Mouse (Mus musculus) liver, embryonic 13.5 days (tissue): ENCODE data around the gene Dock9. TPM values are rescaled to one million over a fixed set of nuclear protein-coding genes. Genes with fewer than 3 reads are reported as not detected.

Experiments used
- ATAC-seq: fragments of 200-750 bp; cut with Nextera tagmentation; 2 replicates; pipeline ENCODE4 v1.8.0; 2017; ENCODE audit warnings: low read depth, mild to moderate bottlenecking, moderate number of reproducible peaks, moderate library complexity
- DNase-seq: peaks from one replicate; pipeline ENCODE4 v3.0.0; 2022
- H3K27ac ChIP-seq: fragments of 300-500 bp; sonication (generic); 2 replicates; pipeline ENCODE4 v1.5.1; 2015; ENCODE audit warnings: moderate library complexity, mild to moderate bottlenecking, inconsistent platforms
- H3K27me3 ChIP-seq: fragments of 300-500 bp; sonication (generic); 2 replicates; pipeline ENCODE4 v1.6.1; 2015; ENCODE audit warnings: mild to moderate bottlenecking, inconsistent platforms
- H3K36me3 ChIP-seq: fragments of 300-500 bp; sonication (generic); 2 replicates; pipeline ENCODE4 v1.6.1; 2015; ENCODE audit warnings: mild to moderate bottlenecking, inconsistent platforms
- H3K4me1 ChIP-seq: fragments of 300-500 bp; sonication (generic); replicated peaks from 2 replicates; pipeline ENCODE4 v1.6.1; 2015; ENCODE audit warnings: inconsistent platforms
- H3K4me2 ChIP-seq: fragments of 300-500 bp; sonication (generic); 2 replicates; pipeline ENCODE4 v1.6.1; 2015; ENCODE audit warnings: inconsistent platforms, mild to moderate bottlenecking, moderate library complexity
- H3K4me3 ChIP-seq: fragments of 300-500 bp; sonication (generic); replicated peaks from 2 replicates; pipeline ENCODE4 v1.5.1; 2015; ENCODE audit warnings: mild to moderate bottlenecking, inconsistent platforms
- H3K9ac ChIP-seq: fragments of 300-500 bp; sonication (generic); 2 replicates; pipeline ENCODE4 v1.6.1; 2015; ENCODE audit warnings: mild to moderate bottlenecking, inconsistent platforms
- H3K9me3 ChIP-seq: fragments of 300-500 bp; sonication (generic); replicated peaks from 2 replicates; pipeline ENCODE4 v1.6.1; 2016; ENCODE audit warnings: inconsistent platforms
- WGBS: fragments of 180-500 bp; shearing (Covaris S2); methylation state at CpG from one replicate; pipeline ENCODE4 v1.1.7; 2015; ENCODE audit not compliant: insufficient replicate concordance; 5-methylcytosine and 5-hydroxymethylcytosine counted together
- polyA plus RNA-seq: library from polyadenylated mRNA; unstranded; fragments of >200 nt; fragmentation: Nextera tagmentation; extraction: Ambion mirVana; gene quantifications from 2 replicates; pipeline ENCODE4 v1.2.1, GENCODE M21; 2015

Gene Dock9
- polyA plus RNA-seq, 1 experiment from 2014 or later: 0.99 TPM

GRCm38 (mm10) chr14:121822506-121822905 is 24.9 kb upstream of the Dock9 start:
- Histone ChIP-seq H3K27me3 (no peaks in the 10 kb centered on the region), H3K4me3 (no peak overlapping the region), H3K36me3 (no peaks in the 10 kb centered on the region), H3K4me2 (no peak overlapping the region), H3K27ac (no peak overlapping the region), H3K4me1 (peaks cover 5% of the 10 kb centered on the region), H3K9me3 (no peaks in the 10 kb centered on the region), H3K9ac (no peak overlapping the region)
- WGBS: 57% methylated on average over 8 of the region's 8 CpGs
- ATAC-seq (no peak), DNase-seq (no peak)

GRCm38 (mm10) chr14:121806791-121807190 is 9.2 kb upstream of the Dock9 start:
- Histone ChIP-seq H3K27me3 (no peaks in the 10 kb centered on the region), H3K9me3 (no peaks in the 10 kb centered on the region)
- WGBS: 57% methylated on average over 4 of the region's 4 CpGs

GRCm38 (mm10) chr14:121806316-121806715 is 8.7 kb upstream of the Dock9 start:
- ATAC-seq (no peak), DNase-seq (no peak)
- Histone ChIP-seq H3K27ac (no peak overlapping the region), H3K4me3 (no peak overlapping the region), H3K4me1 (no peaks in the 10 kb centered on the region), H3K4me2 (no peak overlapping the region), H3K36me3 (no peaks in the 10 kb centered on the region), H3K27me3 (no peaks in the 10 kb centered on the region), H3K9ac (no peak overlapping the region), H3K9me3 (no peaks in the 10 kb centered on the region)
- WGBS: 52% methylated on average over 3 of the region's 3 CpGs

More at GRCm38 (mm10) chr14:121806791-121807190, 9.2 kb upstream of the Dock9 start:
- ATAC-seq: no peak
- no peak for DNase-seq
- H3K36me3 ChIP-seq: no peaks in the 10 kb centered on the region
- H3K27ac ChIP-seq: no peak overlapping the region
- H3K4me1 ChIP-seq: no peaks in the 10 kb centered on the region
- no peak overlapping the region for H3K4me3 ChIP-seq
- no peak overlapping the region for H3K9ac ChIP-seq
- no peak overlapping the region for H3K4me2 ChIP-seq

GRCm38 (mm10) chr14:121804461-121804860 is 6.8 kb upstream of the Dock9 start:
- Histone ChIP-seq H3K4me3 (no peak overlapping the region), H3K36me3 (no peaks in the 10 kb centered on the region), H3K27ac (no peak overlapping the region), H3K9me3 (no peaks in the 10 kb centered on the region), H3K4me1 (no peaks in the 10 kb centered on the region), H3K27me3 (no peaks in the 10 kb centered on the region), H3K9ac (no peak overlapping the region), H3K4me2 (no peak overlapping the region)
- 68% methylated on average over 4 of the region's 4 CpGs for WGBS
- 0 out of 2 replicates have a peak, but pooled peaks have one; percentile 43 for ATAC-seq
- no peak for DNase-seq

- no peak overlapping the region for H3K27ac ChIP-seq
- H3K36me3 ChIP-seq: no peaks in the 10 kb centered on the region
- H3K9ac ChIP-seq: no peak overlapping the region
- 13% methylated on average over 2 of the region's 2 CpGs for WGBS
- no peak overlapping the region for H3K4me3 ChIP-seq
- H3K4me1 ChIP-seq: peaks cover 29% of the 10 kb centered on the region
- DNase-seq (no peak), ATAC-seq (no peak)
- H3K9me3 ChIP-seq: no peaks in the 10 kb centered on the region
- H3K27me3 ChIP-seq: peaks cover 17% of the 10 kb centered on the region
- no peak overlapping the region for H3K4me2 ChIP-seq
Measured at GRCm38 (mm10) chr14:121800962-121801361, 3.3 kb upstream of the Dock9 start.

GRCm38 (mm10) chr14:121799112-121799511 is 1.5 kb upstream of the Dock9 start:
- peak overlapping the region; percentile 92 for H3K4me2 ChIP-seq
- WGBS: 27% methylated on average over 7 of the region's 7 CpGs
- no peak overlapping the region for H3K9ac ChIP-seq
- H3K27ac ChIP-seq: no peak overlapping the region
- peak overlapping the region; percentile 70; the same call in 1 of the 2 replicates for H3K4me3 ChIP-seq
- H3K36me3 ChIP-seq: no peaks in the 10 kb centered on the region
- no peaks in the 10 kb centered on the region for H3K9me3 ChIP-seq
- ATAC-seq: no peak
- peaks cover 21% of the 10 kb centered on the region for H3K27me3 ChIP-seq
- no peak for DNase-seq
- H3K4me1 ChIP-seq: peaks cover 32% of the 10 kb centered on the region

GRCm38 (mm10) chr14:121798411-121798799 is 768 bp upstream of the Dock9 start:
- peaks cover 21% of the 10 kb centered on the region for H3K27me3 ChIP-seq
- H3K36me3 ChIP-seq: no peaks in the 10 kb centered on the region
- peak overlapping the region; percentile 85 for H3K27ac ChIP-seq
- DNase-seq (peak; percentile 88), ATAC-seq (peak; percentile 87)
- no peaks in the 10 kb centered on the region for H3K9me3 ChIP-seq
- H3K9ac ChIP-seq: peak overlapping the region; percentile 71
- peaks cover 40% of the 10 kb centered on the region for H3K4me1 ChIP-seq
- under 1% methylated on average over 22 of the region's 22 CpGs for WGBS
- H3K4me2 ChIP-seq: peak overlapping the region; percentile 92
- peak overlapping the region; percentile 70 for H3K4me3 ChIP-seq

- no peak overlapping the region for H3K27ac ChIP-seq
- H3K27me3 ChIP-seq: peaks cover 21% of the 10 kb centered on the region
- peak overlapping the region; percentile 71 for H3K9ac ChIP-seq
- 16% methylated on average over 28 of the region's 28 CpGs for WGBS
- no peaks in the 10 kb centered on the region for H3K9me3 ChIP-seq
- no peak for DNase-seq
- peak overlapping the region; percentile 70 for H3K4me3 ChIP-seq
- H3K4me2 ChIP-seq: peak overlapping the region; percentile 92
- H3K4me1 ChIP-seq: peaks cover 42% of the 10 kb centered on the region
- no peak for ATAC-seq
- no peaks in the 10 kb centered on the region for H3K36me3 ChIP-seq
Measured at GRCm38 (mm10) chr14:121796571-121797456, 823 bp downstream of the Dock9 start.

GRCm38 (mm10) chr14:121795536-121795935 is 2.1 kb downstream of the Dock9 start:
- no peak overlapping the region for H3K4me2 ChIP-seq
- ATAC-seq: no peak
- H3K9ac ChIP-seq: no peak overlapping the region
- peaks cover 42% of the 10 kb centered on the region for H3K4me1 ChIP-seq
- H3K36me3 ChIP-seq: no peaks in the 10 kb centered on the region
- DNase-seq: no peak
- no peak overlapping the region for H3K27ac ChIP-seq
- H3K27me3 ChIP-seq: peaks cover 21% of the 10 kb centered on the region
- H3K9me3 ChIP-seq: no peaks in the 10 kb centered on the region
- H3K4me3 ChIP-seq: no peak overlapping the region
- WGBS: 82% methylated on average over 7 of the region's 7 CpGs

- Histone ChIP-seq H3K36me3 (no peaks in the 10 kb centered on the region), H3K9ac (no peak overlapping the region), H3K27me3 (peaks cover 21% of the 10 kb centered on the region), H3K9me3 (no peaks in the 10 kb centered on the region), H3K4me1 (peaks cover 35% of the 10 kb centered on the region), H3K4me2 (no peak overlapping the region), H3K4me3 (no peak overlapping the region), H3K27ac (no peak overlapping the region)
- no peak for DNase-seq
- ATAC-seq: no peak
- 27% methylated on average over 5 of the region's 5 CpGs for WGBS
Measured at GRCm38 (mm10) chr14:121793639-121794038, 4.0 kb downstream of the Dock9 start.

- WGBS: 57% methylated on average over 2 of the region's 2 CpGs
- Histone ChIP-seq H3K9me3 (no peaks in the 10 kb centered on the region), H3K36me3 (no peaks in the 10 kb centered on the region), H3K4me3 (no peak overlapping the region), H3K4me2 (no peak overlapping the region), H3K4me1 (peaks cover 18% of the 10 kb centered on the region), H3K27ac (no peak overlapping the region), H3K9ac (no peak overlapping the region), H3K27me3 (peaks cover 14% of the 10 kb centered on the region)
- DNase-seq: no peak
- ATAC-seq: no peak
Measured at GRCm38 (mm10) chr14:121791935-121792334, 5.7 kb downstream of the Dock9 start.

GRCm38 (mm10) chr14:121791112-121791511 is 6.5 kb downstream of the Dock9 start:
- no peak overlapping the region for H3K4me3 ChIP-seq
- ATAC-seq (no peak), DNase-seq (no peak)
- no peaks in the 10 kb centered on the region for H3K9me3 ChIP-seq
- no peak overlapping the region for H3K27ac ChIP-seq
- H3K9ac ChIP-seq: no peak overlapping the region
- no peaks in the 10 kb centered on the region for H3K36me3 ChIP-seq
- H3K4me1 ChIP-seq: peaks cover 13% of the 10 kb centered on the region
- no peak overlapping the region for H3K4me2 ChIP-seq
- WGBS: 68% methylated on average over 7 of the region's 7 CpGs
- peaks cover 6% of the 10 kb centered on the region for H3K27me3 ChIP-seq
